In the genomic region with DNA sequence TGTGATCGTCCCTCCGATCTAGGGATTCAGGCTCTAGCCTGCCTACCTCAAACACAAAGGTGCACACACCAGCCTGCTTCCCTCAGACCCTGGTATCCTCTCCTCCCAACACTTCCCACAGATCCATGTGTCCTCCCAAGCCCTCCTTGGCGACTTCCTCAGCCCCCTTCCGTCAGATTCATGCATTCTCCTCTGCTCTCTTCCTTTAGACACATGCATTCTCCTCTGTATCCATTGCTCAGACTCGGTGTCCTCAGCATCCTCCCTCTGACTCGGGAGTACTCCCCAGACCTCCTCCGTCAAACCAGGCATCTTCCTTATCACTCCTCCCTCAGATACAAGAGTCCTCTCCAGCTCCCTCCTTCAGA, we compare ENCODE assay signal across 10 mouse cellular contexts. TPM values are rescaled to one million over a fixed set of nuclear protein-coding genes. Genes with fewer than 3 reads are reported as not detected.
DNase-seq lines count a peak whose midpoint lies in the region; ATAC-seq lines count a peak whose summit lies in the region.
"Had no signal": no experiment of that assay in that cellular context is flagged by ENCODE, and none has a peak within 500 bp of the region (broad histone marks: within the 10 kb centered on the region; RNA-seq: fewer than 3 reads in every experiment).

No protein-coding gene starts in this region.

- no peak for ATAC-seq in kidney, embryonic 14.5 days (ENCODE audit: low FRiP score, low TSS enrichment)
- no peak for ATAC-seq in hindbrain, embryonic 13.5 days (ENCODE audit: low FRiP score)
- ATAC-seq in midbrain, embryonic 13.5 days, result no peak

- peak overlapping the region; percentile 82 for H3K9ac ChIP-seq in kidney, embryonic 14.5 days (ENCODE audit: low read depth, low read length)
- peak overlapping the region; percentile 89 for H3K9ac ChIP-seq in hindbrain, embryonic 13.5 days
- peak overlapping the region; percentile 92 for H3K9ac ChIP-seq in midbrain, embryonic 13.5 days (replicated peaks)

- H3K9me3 ChIP-seq in kidney, embryonic 14.5 days (ENCODE audit: control insufficient read depth, low read length), result no peaks in the 10 kb centered on the region
- H3K9me3 ChIP-seq in hindbrain, embryonic 13.5 days, result no peaks in the 10 kb centered on the region
- no peaks in the 10 kb centered on the region for H3K9me3 ChIP-seq in midbrain, embryonic 13.5 days

- H3K4me2 ChIP-seq in kidney, embryonic 14.5 days (replicated peaks; ENCODE audit: low read depth, low read length), result peak overlapping the region; percentile 97
- peak overlapping the region; percentile 97 for H3K4me2 ChIP-seq in hindbrain, embryonic 13.5 days
- H3K4me2 ChIP-seq in midbrain, embryonic 13.5 days (replicated peaks), result peak overlapping the region; percentile 99

- peaks cover 35% of the 10 kb centered on the region for H3K4me1 ChIP-seq in kidney, embryonic 14.5 days (ENCODE audit: control insufficient read depth, insufficient read depth, low read length)
- peaks cover 14% of the 10 kb centered on the region for H3K4me1 ChIP-seq in brown adipose tissue, adult 24 weeks (ENCODE audit: control insufficient read depth, insufficient read depth, insufficient read length, low read length)
- peaks cover 56% of the 10 kb centered on the region for H3K4me1 ChIP-seq in hindbrain, embryonic 13.5 days (replicated peaks)
- peaks cover 47% of the 10 kb centered on the region for H3K4me1 ChIP-seq in midbrain, embryonic 13.5 days (replicated peaks)

- DNase-seq in kidney, postnatal 25 days, result no peak
- no peak for DNase-seq in B cell, adult 2 months
- DNase-seq in layer of hippocampus, adult 8-10 months (ENCODE audit: low spot score in 2 of 2), result no peak
- no peak for DNase-seq in thymus, adult 18-20 months

- no peaks in the 10 kb centered on the region for H3K27me3 ChIP-seq in kidney, embryonic 14.5 days (ENCODE audit: control insufficient read depth, insufficient read depth, low read length)
- no peaks in the 10 kb centered on the region for H3K27me3 ChIP-seq in hindbrain, embryonic 13.5 days
- no peaks in the 10 kb centered on the region for H3K27me3 ChIP-seq in midbrain, embryonic 13.5 days
- H3K27me3 ChIP-seq: Patski had no signal

- 1% methylated on average over 7 of the region's 7 CpGs for WGBS in kidney, embryonic 14.5 days
- WGBS in hindbrain, embryonic 13.5 days, result under 1% methylated on average over 7 of the region's 7 CpGs
- WGBS in midbrain, embryonic 13.5 days, result under 1% methylated on average over 7 of the region's 7 CpGs

- H3K36me3 ChIP-seq in kidney, embryonic 14.5 days (ENCODE audit: control insufficient read depth, insufficient read depth, low read length), result peaks cover 34% of the 10 kb centered on the region
- H3K36me3 ChIP-seq in hindbrain, embryonic 13.5 days, result peaks cover 32% of the 10 kb centered on the region
- peaks cover 33% of the 10 kb centered on the region for H3K36me3 ChIP-seq in midbrain, embryonic 13.5 days

- H3K27ac ChIP-seq in kidney, embryonic 14.5 days (ENCODE audit: low read depth, low read length), result peak overlapping the region; percentile 86; the same call in 1 of the 2 replicates
- peak overlapping the region; percentile 42 for H3K27ac ChIP-seq in brown adipose tissue, adult 24 weeks (replicated peaks; ENCODE audit: low read depth, low read length)
- peak overlapping the region; percentile 90 for H3K27ac ChIP-seq in hindbrain, embryonic 13.5 days
- H3K27ac ChIP-seq in midbrain, embryonic 13.5 days, result peak overlapping the region; percentile 94

- H3K4me3 ChIP-seq in kidney, embryonic 14.5 days (ENCODE audit: low read length), result peak overlapping the region; percentile 94
- H3K4me3 ChIP-seq in brown adipose tissue, adult 24 weeks (ENCODE audit: insufficient read depth, low read depth, low read length), result peak overlapping the region; percentile 78
- H3K4me3 ChIP-seq in hindbrain, embryonic 13.5 days, result peak overlapping the region; percentile 75
- H3K4me3 ChIP-seq in midbrain, embryonic 13.5 days (replicated peaks), result peak overlapping the region; percentile 95

RNA-seq across cellular contexts. Expression of a gene that starts 0.8 kb away (rescaled TPM):
- 21.4 and 35.0 TPM in 2 replicates for polyA plus RNA-seq in kidney, embryonic 14.5 days (2014; fragmentation: Nextera tagmentation; extraction: Ambion mirVana)
- 90.6 and 112 TPM in 2 replicates for polyA plus RNA-seq in brown adipose tissue, adult 24 weeks (2012; ENCODE audit: insufficient read depth, insufficient read length, missing spikeins)
- polyA plus RNA-seq in hindbrain, embryonic 13.5 days (2015; fragmentation: Nextera tagmentation; extraction: Ambion mirVana), result 21.9 and 23.2 TPM in 2 replicates
- polyA plus RNA-seq in midbrain, embryonic 13.5 days (2015; fragmentation: Nextera tagmentation; extraction: Ambion mirVana), result 20.6 and 23.4 TPM in 2 replicates
- total RNA-seq in layer of hippocampus, adult 8-10 months (2022), result 10 to 100 TPM; 16.0 to 23.3 (median 20.2) TPM

RNA-seq across cellular contexts. Expression of a gene that starts 4.1 kb away (rescaled TPM):
- polyA plus RNA-seq in kidney, embryonic 14.5 days (2014; fragmentation: Nextera tagmentation; extraction: Ambion mirVana), result 158 and 228 TPM in 2 replicates
- 75.4 and 79.6 TPM in 2 replicates for polyA plus RNA-seq in brown adipose tissue, adult 24 weeks (2012; ENCODE audit: insufficient read depth, insufficient read length, missing spikeins)
- 99.9 and 110 TPM in 2 replicates for polyA plus RNA-seq in hindbrain, embryonic 13.5 days (2015; fragmentation: Nextera tagmentation; extraction: Ambion mirVana)
- 121 and 123 TPM in 2 replicates for polyA plus RNA-seq in midbrain, embryonic 13.5 days (2015; fragmentation: Nextera tagmentation; extraction: Ambion mirVana)
- total RNA-seq in layer of hippocampus, adult 8-10 months (2022), result 10 to 100 TPM; 31.7 to 38.7 (median 35.4) TPM

RNA-seq across cellular contexts. Expression of a gene that starts 13.2 kb away (rescaled TPM):
- polyA plus RNA-seq in kidney, embryonic 14.5 days (2014; fragmentation: Nextera tagmentation; extraction: Ambion mirVana), result not detected in 2 replicates
- polyA plus RNA-seq in brown adipose tissue, adult 24 weeks (2012; ENCODE audit: insufficient read depth, insufficient read length, missing spikeins), result not detected in 2 replicates
- polyA plus RNA-seq in hindbrain, embryonic 13.5 days (2015; fragmentation: Nextera tagmentation; extraction: Ambion mirVana), result 1.2 and 2.5 TPM in 2 replicates
- 0.50 TPM in 1 of 2 replicates, not detected in the other for polyA plus RNA-seq in midbrain, embryonic 13.5 days (2015; fragmentation: Nextera tagmentation; extraction: Ambion mirVana)
- total RNA-seq in layer of hippocampus, adult 8-10 months (2022), result under 1 TPM in 1 of 4 experiments, not detected in 3; 0.52 TPM
- total RNA-seq: neutrophil, adult 5-6 weeks had no signal

RNA-seq across cellular contexts. Expression of a gene that starts 20.3 kb away (rescaled TPM):
- polyA plus RNA-seq in kidney, embryonic 14.5 days (2014; fragmentation: Nextera tagmentation; extraction: Ambion mirVana), result 1.3 and 1.4 TPM in 2 replicates
- not detected in 2 replicates for polyA plus RNA-seq in brown adipose tissue, adult 24 weeks (2012; ENCODE audit: insufficient read depth, insufficient read length, missing spikeins)
- polyA plus RNA-seq in hindbrain, embryonic 13.5 days (2015; fragmentation: Nextera tagmentation; extraction: Ambion mirVana), result 0.10 and 0.19 TPM in 2 replicates
- polyA plus RNA-seq in midbrain, embryonic 13.5 days (2015; fragmentation: Nextera tagmentation; extraction: Ambion mirVana), result not detected in 2 replicates
- total RNA-seq in layer of hippocampus, adult 8-10 months (2022), result under 1 TPM in 3 of 4 experiments, not detected in 1; 0.31 to 0.39 (median 0.31) TPM
- total RNA-seq: neutrophil, adult 5-6 weeks had no signal

RNA-seq across cellular contexts. Expression of a gene that starts 25.9 kb away (rescaled TPM):
- 3,941 and 4,356 TPM in 2 replicates for polyA plus RNA-seq in kidney, embryonic 14.5 days (2014; fragmentation: Nextera tagmentation; extraction: Ambion mirVana)
- 1,179 and 1,214 TPM in 2 replicates for polyA plus RNA-seq in brown adipose tissue, adult 24 weeks (2012; ENCODE audit: insufficient read depth, insufficient read length, missing spikeins)
- 7,019 and 7,066 TPM in 2 replicates for polyA plus RNA-seq in hindbrain, embryonic 13.5 days (2015; fragmentation: Nextera tagmentation; extraction: Ambion mirVana)
- polyA plus RNA-seq in midbrain, embryonic 13.5 days (2015; fragmentation: Nextera tagmentation; extraction: Ambion mirVana), result 6,845 and 7,096 TPM in 2 replicates
- total RNA-seq in layer of hippocampus, adult 8-10 months (2022), result 100 to 1,000 TPM; 176 to 331 (median 227) TPM

Comparison
In these comparisons a context has a peak if more than half of its experiments do, and no peak if none do; other contexts are left out.
1. H3K27ac ChIP-seq: peak in every context shown above with its lines; median percentile 94 in midbrain, embryonic 13.5 days; 90 in hindbrain, embryonic 13.5 days; 86 in kidney, embryonic 14.5 days; 42 in brown adipose tissue, adult 24 weeks.